Mouse (Mus musculus) CH12.LX (cell line): Measurements from ENCODE around the gene Tas2r119. TPM values are rescaled to one million over a fixed set of nuclear protein-coding genes. Genes with fewer than 3 reads are reported as not detected.

Experiments used
- DNase-seq: peaks from one replicate; pipeline ENCODE4 v3.0.0-alpha.2; 2013; ENCODE audit errors: extremely low read depth
- H3K27ac ChIP-seq: 2 replicates; pipeline ENCODE4 v1.5.1; 2012; ENCODE audit warnings: low read depth, mild to moderate bottlenecking, control low read depth, moderate library complexity; ENCODE audit not compliant: insufficient read depth
- H3K27me3 ChIP-seq: replicated peaks from 2 replicates; pipeline ENCODE3; 2012; ENCODE audit warnings: inconsistent platforms
- H3K36me3 ChIP-seq, 2 experiments: replicated peaks in 1 of 2; 2 replicates each; pipeline versions ENCODE3 to v1.6.1; 2012; ENCODE audit warnings: inconsistent platforms in 1 of 2, low read length in 1 of 2, mild to moderate bottlenecking in 1 of 2, mixed read lengths in 1 of 2, moderate library complexity in 1 of 2; ENCODE audit not compliant: control insufficient read depth in 1 of 2, insufficient read depth in 1 of 2
- H3K4me1 ChIP-seq, 2 experiments: 2 replicates each; pipeline ENCODE4 v1.6.1; 2012; ENCODE audit warnings: inconsistent platforms in 1 of 2, moderate library complexity in 1 of 2; ENCODE audit not compliant: insufficient read depth in 2 of 2, control insufficient read depth in 1 of 2
- H3K4me2 ChIP-seq: 2 replicates; pipeline ENCODE4 v1.6.1; 2012; ENCODE audit warnings: low read depth, mild to moderate bottlenecking, control low read depth; ENCODE audit not compliant: poor library complexity, insufficient read depth, severe bottlenecking
- H3K4me3 ChIP-seq, 3 experiments: fragments of 150-350 bp in 1 of 3; sonication (generic) in 1 of 3; replicated peaks in 1 of 3; 2 replicates each; pipeline versions ENCODE3 to v1.5.1; 2011 to 2012; ENCODE audit warnings: low read depth in 2 of 3, low read length in 2 of 3, mild to moderate bottlenecking in 2 of 3, moderate library complexity in 2 of 3, control low read depth in 1 of 3, improper control_type of control experiment in 1 of 3, inconsistent platforms in 1 of 3, mixed read lengths in 1 of 3; ENCODE audit not compliant: poor library complexity in 1 of 3
- H3K79me2 ChIP-seq: replicated peaks from 2 replicates; pipeline ENCODE4 v1.6.1; 2012; ENCODE audit warnings: mild to moderate bottlenecking, moderate library complexity; ENCODE audit not compliant: control insufficient read depth, poor library complexity, insufficient read depth, severe bottlenecking; ENCODE audit errors: extremely low read depth
- H3K9ac ChIP-seq: 2 replicates; pipeline ENCODE4 v1.6.1; 2012; ENCODE audit warnings: low read depth, mild to moderate bottlenecking, control low read depth, moderate library complexity; ENCODE audit not compliant: insufficient read depth
- H3K9me3 ChIP-seq: replicated peaks from 2 replicates; pipeline ENCODE3; 2012; ENCODE audit warnings: low read length, inconsistent platforms, mixed read lengths
- BHLHE40 ChIP-seq: IDR thresholded peaks from 2 replicates; pipeline ENCODE4 v1.6.1; 2011; ENCODE audit warnings: mild to moderate bottlenecking, low read depth, low read length, improper control_type of control experiment
- CHD2 ChIP-seq: IDR thresholded peaks from 2 replicates; pipeline ENCODE4 v1.6.1; 2011; ENCODE audit warnings: low read length, improper control_type of control experiment
- E2F4 ChIP-seq: IDR thresholded peaks from 2 replicates; pipeline ENCODE4 v1.6.1; 2011; ENCODE audit warnings: low read depth, low read length, improper control_type of control experiment; ENCODE audit not compliant: insufficient replicate concordance
- ELF1 ChIP-seq: IDR thresholded peaks from 2 replicates; pipeline ENCODE4 v1.6.1; 2014; ENCODE audit warnings: low read depth, mild to moderate bottlenecking, inconsistent platforms, low read length, improper control_type of control experiment
- EP300 ChIP-seq: IDR thresholded peaks from 2 replicates; pipeline ENCODE4 v1.6.1; 2011; ENCODE audit warnings: low read length, improper control_type of control experiment
- ETS1 ChIP-seq: conservative IDR thresholded peaks from 2 replicates; pipeline ENCODE4 v1.6.1; 2012; ENCODE audit warnings: low read depth, mild to moderate bottlenecking, inconsistent platforms, low read length, improper control_type of control experiment, moderate library complexity
- GABPA ChIP-seq: IDR thresholded peaks from 2 replicates; pipeline ENCODE4 v1.6.1; 2012; ENCODE audit warnings: low read depth, low read length, improper control_type of control experiment, inconsistent platforms; ENCODE audit not compliant: insufficient replicate concordance
- HCFC1 ChIP-seq: IDR thresholded peaks from 2 replicates; pipeline ENCODE4 v1.6.1; 2012; ENCODE audit warnings: low read depth, mild to moderate bottlenecking, inconsistent platforms, low read length, improper control_type of control experiment
- JUN ChIP-seq: IDR thresholded peaks from 2 replicates; pipeline ENCODE4 v1.6.1; 2011; ENCODE audit warnings: low read depth, mild to moderate bottlenecking, low read length, improper control_type of control experiment, moderate library complexity; ENCODE audit not compliant: insufficient read depth
- KAT2A ChIP-seq: IDR thresholded peaks from 2 replicates; pipeline ENCODE4 v1.6.1; 2012; ENCODE audit warnings: low read length, improper control_type of control experiment, inconsistent platforms; ENCODE audit not compliant: insufficient replicate concordance
- MAX ChIP-seq: IDR thresholded peaks from 2 replicates; pipeline ENCODE4 v1.6.1; 2011; ENCODE audit warnings: low read length, improper control_type of control experiment
- MYC ChIP-seq: IDR thresholded peaks from 2 replicates; pipeline ENCODE4 v1.6.1; 2011; ENCODE audit warnings: low read depth, mild to moderate bottlenecking, improper control_type of control experiment, low read length
- NELFE ChIP-seq: IDR thresholded peaks from 2 replicates; pipeline ENCODE4 v1.6.1; 2011; ENCODE audit warnings: low read depth, low read length, improper control_type of control experiment
- NRF1 ChIP-seq: IDR thresholded peaks from 2 replicates; pipeline ENCODE4 v1.6.1; 2014; ENCODE audit warnings: low read depth, mild to moderate bottlenecking, inconsistent platforms, low read length, improper control_type of control experiment, moderate library complexity
- POLR2A ChIP-seq: IDR thresholded peaks from 2 replicates; pipeline ENCODE4 v1.6.1; 2011; ENCODE audit warnings: low read depth, mild to moderate bottlenecking, improper control_type of control experiment, low read length
- RAD21 ChIP-seq: IDR thresholded peaks from 2 replicates; pipeline ENCODE4 v1.6.1; 2011; ENCODE audit warnings: low read depth, mild to moderate bottlenecking, low read length, improper control_type of control experiment, moderate library complexity
- RCOR1 ChIP-seq: conservative IDR thresholded peaks from 2 replicates; pipeline ENCODE4 v1.6.1; 2012; ENCODE audit warnings: low read depth, mild to moderate bottlenecking, inconsistent platforms, low read length, improper control_type of control experiment
- SIN3A ChIP-seq: IDR thresholded peaks from 2 replicates; pipeline ENCODE4 v1.6.1; 2012; ENCODE audit warnings: low read length, improper control_type of control experiment, inconsistent platforms
- TBP ChIP-seq: conservative IDR thresholded peaks from 2 replicates; pipeline ENCODE4 v1.6.1; 2011; ENCODE audit warnings: low read depth, low read length, improper control_type of control experiment
- TCF12 ChIP-seq: IDR thresholded peaks from 2 replicates; pipeline ENCODE4 v1.6.1; 2014; ENCODE audit warnings: low read depth, mild to moderate bottlenecking, inconsistent platforms, low read length, improper control_type of control experiment
- USF1 ChIP-seq: IDR thresholded peaks from 2 replicates; pipeline ENCODE4 v1.6.1; 2014; ENCODE audit warnings: low read depth, mild to moderate bottlenecking, inconsistent platforms, low read length, improper control_type of control experiment
- ZC3H11A ChIP-seq: IDR thresholded peaks from 2 replicates; pipeline ENCODE4 v1.6.1; 2012; ENCODE audit warnings: low read depth, mild to moderate bottlenecking, inconsistent platforms, low read length, improper control_type of control experiment
- ZMIZ1 ChIP-seq: IDR thresholded peaks from 2 replicates; pipeline ENCODE4 v1.6.1; 2012; ENCODE audit warnings: low read depth, mild to moderate bottlenecking, inconsistent platforms, low read length, improper control_type of control experiment
- ZNF384 ChIP-seq: IDR thresholded peaks from 2 replicates; pipeline ENCODE4 v1.6.1; 2012; ENCODE audit warnings: low read depth, low read length, improper control_type of control experiment, inconsistent platforms
- dilution Hi-C: fragments of 300-500 bp; cut with MboI; formaldehyde crosslinking; loops from 2 replicates; pipeline ENCODE4 v1.14.3; 2020; ENCODE audit warnings: low sequenced_read_pairs; ENCODE audit not compliant: extremely low pct_unique_long_range_greater_than_20kb, extremely low pct_ligation_motif_present
- in situ Hi-C: fragments of 300-500 bp; cut with MboI; formaldehyde crosslinking; loops from 3 replicates; pipeline ENCODE4 v1.14.3; 2019; ENCODE audit warnings: low sequenced_read_pairs, low pct_ligation_motif_present, low pct_unique_long_range_greater_than_20kb, mixed read lengths
- polyA plus RNA-seq: library from polyadenylated mRNA; unstranded; fragments of >175 nt; gene quantifications from 2 replicates; pipeline ENCODE4 v1.2.1, GENCODE M21; 2012; ENCODE audit warnings: low read depth; ENCODE audit not compliant: insufficient read length
- total RNA-seq, 2 experiments: library from RNA; depleted of rRNA; stranded (reverse); fragments of 300-350 nt in 1 of 2; fragments of >200 nt in 1 of 2; gene quantifications; 2 replicates each; pipeline ENCODE4 v1.2.3; 2012 to 2014

Tas2r119 gene
- total and polyA plus RNA-seq, 3 experiments = not detected

DNA sequence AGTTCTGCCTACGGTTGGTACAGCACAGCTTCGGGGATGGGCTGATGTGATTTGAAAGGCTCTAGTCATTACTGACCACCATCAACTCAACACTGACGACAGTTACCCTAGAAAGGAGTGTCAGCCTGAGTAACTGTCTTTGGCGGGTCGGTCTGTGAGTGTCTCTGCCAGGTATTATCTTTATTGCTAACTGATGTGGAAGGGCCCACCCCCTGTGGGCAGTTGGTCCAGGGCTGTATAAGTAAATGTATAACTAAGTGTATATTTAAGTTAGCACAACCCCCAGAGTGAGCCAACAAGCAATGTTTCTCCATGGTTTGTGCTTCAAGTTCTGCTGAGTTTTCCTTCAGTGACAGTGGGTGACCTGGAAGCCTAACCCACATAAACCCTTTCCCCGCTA is 13.3 kb downstream of the Tas2r119 start:
- Histone ChIP-seq H3K79me2 (no peaks in the 10 kb centered on the region), H3K4me2 (no peak overlapping the region), H3K27ac (no peak overlapping the region), H3K9ac (no peak overlapping the region), H3K9me3 (no peaks in the 10 kb centered on the region), H3K36me3 (no peaks in the 10 kb centered on the region), H3K4me1 (no peaks in the 10 kb centered on the region; a peak in 1 of 4 replicates), H3K27me3 (no peaks in the 10 kb centered on the region), H3K4me3 (no peak overlapping the region)
- no peak for DNase-seq
- in situ Hi-C loops (no loop called here), dilution Hi-C loops (no loop called here)
- TF ChIP-seq MAX = no peak
- no peak for TF ChIP-seq HCFC1

DNA sequence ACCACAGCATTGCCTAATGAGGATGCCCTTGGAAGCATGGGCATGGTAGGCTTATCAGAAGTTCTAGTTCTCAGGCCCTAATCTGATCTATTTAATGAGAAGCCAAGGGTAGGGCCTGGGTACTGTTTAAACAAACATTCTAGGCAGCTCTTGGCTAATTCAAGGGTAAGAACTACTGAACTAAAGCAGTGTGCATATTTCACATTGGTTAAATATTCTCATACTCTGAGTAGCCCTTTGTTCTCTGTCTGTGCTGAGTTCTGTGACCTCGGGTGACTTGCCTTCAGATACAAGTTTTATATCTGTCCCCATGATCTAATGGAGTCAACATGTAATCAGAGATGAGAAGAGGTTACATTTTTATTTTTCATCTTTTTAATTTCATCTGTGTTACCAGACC is 15.9 kb downstream of the Tas2r119 start:
- dilution Hi-C loops = no loop called here
- no peak for TF ChIP-seq HCFC1
- no peak for TF ChIP-seq NELFE
- no peak for TF ChIP-seq E2F4
- TF ChIP-seq ZC3H11A = no peak
- no peak for TF ChIP-seq TCF12
- TF ChIP-seq RAD21 = no peak
- no peak for TF ChIP-seq ETS1
- TF ChIP-seq NRF1 = no peak
- no peak for TF ChIP-seq KAT2A
- TF ChIP-seq ZMIZ1 = no peak
- TF ChIP-seq CHD2 = no peak
- no peak for TF ChIP-seq GABPA
- TF ChIP-seq ZNF384 = no peak
- no peak for TF ChIP-seq TBP
- DNase-seq = no peak

GRCm38 (mm10) chr15:32198076-32198475 is 21.0 kb downstream of the Tas2r119 start:
- dilution Hi-C loops (no loop called here), in situ Hi-C loops (no loop called here)
- Histone ChIP-seq H3K27ac (no peak overlapping the region), H3K36me3 (no peaks in the 10 kb centered on the region), H3K4me1 (peaks cover 0 to 9% of the 10 kb centered on the region in 2 experiments; a peak in 1 of 4 replicates), H3K9ac (no peak overlapping the region), H3K4me3 (no peak overlapping the region), H3K4me2 (no peak overlapping the region), H3K79me2 (no peaks in the 10 kb centered on the region), H3K9me3 (no peaks in the 10 kb centered on the region), H3K27me3 (no peaks in the 10 kb centered on the region)
- no peak for DNase-seq
- no peak for TF ChIP-seq ZNF384
- TF ChIP-seq RCOR1 = no peak
- no peak for TF ChIP-seq TCF12
- TF ChIP-seq BHLHE40 = no peak
- no peak for TF ChIP-seq TBP
- no peak for TF ChIP-seq USF1
- no peak for TF ChIP-seq MAX
- no peak for TF ChIP-seq POLR2A
- no peak for TF ChIP-seq JUN
- no peak for TF ChIP-seq RAD21
- no peak for TF ChIP-seq EP300
- TF ChIP-seq SIN3A = no peak
- no peak for TF ChIP-seq NRF1
- no peak for TF ChIP-seq MYC
- TF ChIP-seq KAT2A = no peak
- no peak for TF ChIP-seq ELF1

More for the DNA sequence above, 15.9 kb downstream of the Tas2r119 start:
- H3K27me3 ChIP-seq = no peaks in the 10 kb centered on the region
- no peak overlapping the region for H3K27ac ChIP-seq
- H3K9ac ChIP-seq = no peak overlapping the region
- no peaks in the 10 kb centered on the region for H3K36me3 ChIP-seq
- H3K9me3 ChIP-seq = no peaks in the 10 kb centered on the region
- in situ Hi-C loops = no loop called here
- no peak overlapping the region for H3K4me2 ChIP-seq
- no peaks in the 10 kb centered on the region for H3K79me2 ChIP-seq
- peaks cover 0 to 5% of the 10 kb centered on the region in 2 experiments; a peak in 1 of 4 replicates for H3K4me1 ChIP-seq
- no peak overlapping the region for H3K4me3 ChIP-seq
